Mouse (Mus musculus) activated CD4-positive, CD25-positive, alpha-beta regulatory T cell, adult 4 months (primary cell): ENCODE results near the gene Fam78a. TPM values are rescaled to one million over a fixed set of nuclear protein-coding genes. Genes with fewer than 3 reads are reported as not detected.

Experiments used
- ATAC-seq: one replicate; pipeline ENCODE4 v1.8.0; 2017
- polyA plus RNA-seq, 2 experiments: library from polyadenylated mRNA; unstranded; fragments of 100-300 nt; shearing (Covaris generic); gene quantifications; one replicate each; pipeline ENCODE4 v1.2.1; 2017

Fam78a gene
- polyA plus RNA-seq, 2 experiments from 2014 or later, result 23.6 to 27.1 TPM

DNA sequence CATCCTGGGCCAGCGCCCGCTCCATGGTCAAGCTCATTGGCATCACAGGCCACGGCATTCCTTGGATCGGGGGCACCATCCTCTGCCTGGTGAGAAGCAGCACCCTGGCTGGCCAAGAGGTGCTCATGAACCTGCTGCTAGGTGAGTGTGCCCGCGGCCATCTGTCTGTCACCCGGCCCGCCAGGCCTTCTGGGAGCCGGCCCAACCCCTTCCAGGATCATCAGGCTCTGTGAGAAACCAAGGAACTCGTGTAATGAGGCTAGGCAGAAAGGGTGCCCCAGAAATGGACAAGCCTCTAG, 11.4 kb upstream of the Fam78a start:
- no peak for ATAC-seq

DNA sequence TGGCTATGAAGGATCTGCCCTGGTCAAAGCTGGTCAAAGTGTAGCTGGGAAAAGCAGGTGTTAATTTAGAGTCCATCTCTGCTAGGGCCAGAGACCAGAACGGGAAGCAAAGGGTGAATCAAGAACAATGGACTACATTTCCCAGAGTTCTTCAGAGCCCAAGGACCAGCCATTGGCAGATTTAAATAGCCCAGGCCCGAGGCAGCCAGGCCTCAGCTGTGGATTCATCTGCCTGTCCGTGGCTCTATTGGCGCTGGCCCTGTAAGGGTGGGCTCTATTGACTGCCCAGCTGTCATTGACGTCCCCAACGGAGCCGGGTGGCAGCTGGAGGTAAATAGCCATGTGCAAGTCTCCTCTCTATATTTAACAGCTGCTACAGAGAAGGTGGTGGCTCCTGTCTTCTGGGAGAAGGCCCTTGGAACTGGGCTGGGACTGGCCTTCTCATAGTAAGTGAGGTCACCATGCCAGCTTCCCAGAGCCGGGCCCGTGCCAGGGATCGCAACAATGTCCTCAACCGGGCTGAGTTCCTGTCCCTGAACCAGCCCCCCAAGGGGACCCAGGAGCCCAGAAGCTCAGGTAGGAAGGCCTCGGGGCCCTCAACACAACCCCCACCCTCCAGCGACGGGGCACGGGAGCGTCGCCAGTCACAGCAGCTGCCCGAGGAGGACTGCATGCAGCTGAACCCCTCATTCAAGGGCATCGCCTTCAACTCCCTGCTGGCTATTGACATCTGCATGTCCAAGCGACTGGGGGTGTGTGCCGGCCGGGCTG, 10.9 kb upstream of the Fam78a start, which contains the start of gene Plpp7:
Plpp7 (plus strand) TSS at position 178 of the 771 bp plus-strand sequence.
- no peak for ATAC-seq

DNA sequence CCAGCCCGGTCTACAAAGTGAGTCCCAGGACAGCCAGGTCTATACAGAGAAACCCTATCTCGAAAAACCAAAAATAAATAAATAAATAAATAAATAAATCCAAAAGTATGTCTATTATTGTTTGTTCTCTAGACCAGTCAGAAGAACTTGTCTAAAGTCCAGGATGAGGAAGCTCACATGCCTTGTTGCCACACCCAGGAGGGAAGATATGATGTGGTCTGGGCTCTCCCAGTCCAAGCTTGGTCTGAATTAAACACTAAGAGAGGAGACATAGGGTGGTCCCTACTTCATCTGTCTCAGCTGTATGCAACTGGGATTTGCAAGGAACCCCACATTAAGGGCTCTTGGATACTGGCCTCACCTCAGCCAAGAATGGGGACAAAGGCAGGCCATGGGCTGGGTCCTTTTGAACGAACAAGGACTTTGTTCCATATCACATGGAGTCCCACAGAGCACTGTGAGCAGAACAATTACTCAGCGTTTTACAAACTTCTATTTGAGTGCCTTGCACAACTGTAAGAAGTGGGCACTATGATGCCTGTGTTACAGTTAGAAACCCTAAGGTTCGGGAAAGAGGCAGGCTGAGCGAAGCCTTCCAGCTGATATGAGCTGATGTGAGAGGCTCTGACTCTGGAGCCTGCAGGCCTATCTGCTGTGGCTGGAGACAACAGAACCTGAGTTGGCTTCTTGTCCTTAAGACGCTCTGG, 9.5 kb upstream of the Fam78a start:
- ATAC-seq, result no peak

DNA sequence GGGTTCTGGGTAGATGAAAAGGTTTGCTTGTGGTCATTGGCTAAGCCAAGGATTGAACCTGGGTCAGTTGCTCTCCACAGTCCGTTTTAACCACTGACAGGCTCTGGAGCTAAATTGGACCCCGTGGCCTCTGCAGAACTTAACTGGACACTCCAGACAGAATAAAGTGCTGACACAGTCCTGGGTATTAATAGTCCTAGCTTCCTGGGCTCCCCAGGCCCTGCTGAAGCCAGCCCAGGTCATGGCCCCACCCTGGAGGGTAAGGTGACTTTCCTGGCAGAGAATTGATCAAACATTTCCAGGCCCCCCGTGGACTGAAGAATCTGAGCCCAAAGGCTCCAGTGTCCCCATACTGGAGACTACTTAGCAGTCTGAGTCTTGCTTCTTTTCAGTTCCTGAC, 7.3 kb upstream of the Fam78a start:
- ATAC-seq, result no peak

DNA sequence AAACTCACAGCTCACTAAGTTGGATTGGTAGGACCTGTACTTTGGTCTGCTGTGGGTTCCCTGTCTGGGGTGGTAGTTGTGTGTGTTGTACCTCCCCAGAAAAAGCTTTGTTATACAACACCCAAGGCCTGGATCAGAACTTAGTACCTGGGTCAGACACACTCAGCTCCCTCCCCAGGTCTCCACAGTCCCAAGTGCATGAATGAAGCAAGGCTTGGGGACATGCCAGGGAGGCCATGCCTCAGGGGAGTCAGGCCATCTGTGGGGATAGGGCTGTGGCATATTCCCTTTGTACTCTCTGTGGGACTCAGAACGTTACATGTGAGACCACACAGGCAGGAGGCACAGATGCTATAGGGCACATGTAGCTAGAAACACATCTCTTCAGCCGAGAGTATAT, 5.5 kb upstream of the Fam78a start:
- ATAC-seq, result no peak

DNA sequence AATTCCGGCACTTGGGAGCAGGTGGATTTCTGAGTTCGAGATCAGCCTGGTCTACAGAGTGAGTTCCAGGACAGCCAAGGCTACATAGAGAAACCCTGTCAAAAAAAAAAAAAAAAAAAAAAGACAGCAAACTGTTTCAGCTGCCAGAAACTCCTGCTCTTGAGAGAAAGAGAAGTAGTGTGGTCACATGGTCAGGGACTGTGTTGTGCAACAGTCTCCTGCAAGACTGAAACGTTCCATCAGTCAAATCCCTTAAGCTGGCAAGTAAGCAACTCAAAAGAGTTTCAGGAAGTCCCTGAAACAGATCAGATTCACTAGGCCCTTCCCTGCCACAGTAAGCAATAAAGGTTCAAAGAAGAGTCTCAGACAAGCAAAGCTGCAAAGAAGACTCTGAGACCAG, 4.9 kb upstream of the Fam78a start:
- ATAC-seq, result no peak

DNA sequence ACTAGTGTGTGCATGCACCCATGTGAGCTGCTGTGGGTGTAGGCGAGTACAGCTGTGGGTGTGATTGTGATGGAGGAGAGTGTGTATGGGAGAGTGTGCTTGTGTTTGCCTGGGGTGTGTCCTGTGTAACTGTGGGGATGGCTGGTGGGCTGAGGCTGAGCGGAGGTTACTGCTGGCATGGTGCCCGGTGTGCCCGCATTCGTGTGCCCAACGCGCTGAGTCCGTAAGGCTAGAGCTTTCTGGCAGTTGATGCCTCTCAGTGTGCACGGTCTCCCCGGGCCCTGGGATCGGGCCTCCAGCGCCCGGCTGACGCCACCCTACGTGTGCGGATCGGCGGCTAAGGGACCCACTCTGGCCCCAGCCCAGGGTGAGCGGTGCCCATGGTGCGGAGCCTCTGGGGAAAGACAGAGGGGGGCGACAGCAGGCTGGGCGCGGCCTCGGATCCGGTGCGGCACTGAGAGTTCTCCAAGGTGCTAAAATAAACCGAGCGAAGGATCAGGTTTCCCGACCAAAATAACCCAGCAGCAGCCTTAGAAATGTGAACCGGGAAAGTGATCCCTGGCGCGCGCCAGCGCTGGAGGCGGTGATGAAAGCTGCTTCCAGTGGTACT, 3.8 kb upstream of the Fam78a start:
- no peak for ATAC-seq

DNA sequence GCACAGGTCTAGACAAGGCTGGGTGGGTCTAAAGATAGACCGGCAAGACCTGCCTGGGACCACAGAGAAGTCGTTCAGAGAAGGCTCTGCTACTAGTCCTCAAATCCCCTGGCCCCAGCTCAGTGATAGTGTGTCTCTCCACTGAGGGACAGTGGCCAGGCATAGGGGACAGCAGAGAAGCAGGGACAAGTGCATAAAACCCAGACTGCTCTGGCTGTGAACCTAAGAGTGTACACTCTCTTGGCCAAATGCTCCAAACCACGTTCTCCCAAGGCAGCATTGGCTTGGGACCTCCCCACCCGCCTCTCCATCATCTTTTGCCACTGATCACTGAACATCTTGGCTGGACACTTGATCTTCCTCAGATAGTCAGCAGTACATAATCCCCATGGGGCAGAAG, 2.9 kb upstream of the Fam78a start:
- no peak for ATAC-seq

DNA sequence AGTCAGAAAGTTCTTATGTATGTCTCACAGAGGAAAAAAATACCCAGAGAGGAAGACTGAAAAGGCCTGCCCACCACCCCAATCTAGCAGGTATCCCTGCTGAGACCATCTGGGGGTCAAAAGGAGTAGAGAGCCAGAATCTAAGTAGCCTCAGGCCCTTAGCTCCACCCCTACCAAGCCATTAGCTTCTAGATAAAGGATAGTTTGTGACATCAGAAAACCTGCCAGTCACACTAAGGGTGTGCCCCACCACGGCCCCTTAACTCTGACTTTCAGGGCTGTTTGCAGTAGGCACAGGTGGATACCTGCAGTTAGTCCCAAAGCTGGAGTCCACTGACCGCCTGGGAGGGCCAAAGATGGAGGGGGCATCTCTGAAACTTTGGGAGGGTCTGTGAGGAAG, 574 bp upstream of the Fam78a start:
- ATAC-seq, result no peak

DNA sequence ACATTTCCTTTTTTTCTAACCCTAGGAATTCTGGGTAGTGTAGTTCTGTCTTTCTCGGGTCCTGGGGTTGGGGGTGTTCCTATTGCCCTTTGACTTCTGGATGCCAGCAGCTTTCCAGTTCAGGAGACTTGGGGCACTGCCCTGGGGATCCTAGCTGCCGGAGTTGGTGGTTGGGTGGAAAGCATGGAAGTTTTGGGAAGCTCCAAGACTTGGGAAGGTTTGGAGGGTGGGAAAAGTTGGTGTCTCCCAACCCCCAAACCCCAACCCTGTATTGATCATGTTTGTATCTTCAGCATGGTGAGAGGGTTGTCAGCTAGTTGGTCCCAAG, 179 bp upstream of the Fam78a start:
- no peak for ATAC-seq

DNA sequence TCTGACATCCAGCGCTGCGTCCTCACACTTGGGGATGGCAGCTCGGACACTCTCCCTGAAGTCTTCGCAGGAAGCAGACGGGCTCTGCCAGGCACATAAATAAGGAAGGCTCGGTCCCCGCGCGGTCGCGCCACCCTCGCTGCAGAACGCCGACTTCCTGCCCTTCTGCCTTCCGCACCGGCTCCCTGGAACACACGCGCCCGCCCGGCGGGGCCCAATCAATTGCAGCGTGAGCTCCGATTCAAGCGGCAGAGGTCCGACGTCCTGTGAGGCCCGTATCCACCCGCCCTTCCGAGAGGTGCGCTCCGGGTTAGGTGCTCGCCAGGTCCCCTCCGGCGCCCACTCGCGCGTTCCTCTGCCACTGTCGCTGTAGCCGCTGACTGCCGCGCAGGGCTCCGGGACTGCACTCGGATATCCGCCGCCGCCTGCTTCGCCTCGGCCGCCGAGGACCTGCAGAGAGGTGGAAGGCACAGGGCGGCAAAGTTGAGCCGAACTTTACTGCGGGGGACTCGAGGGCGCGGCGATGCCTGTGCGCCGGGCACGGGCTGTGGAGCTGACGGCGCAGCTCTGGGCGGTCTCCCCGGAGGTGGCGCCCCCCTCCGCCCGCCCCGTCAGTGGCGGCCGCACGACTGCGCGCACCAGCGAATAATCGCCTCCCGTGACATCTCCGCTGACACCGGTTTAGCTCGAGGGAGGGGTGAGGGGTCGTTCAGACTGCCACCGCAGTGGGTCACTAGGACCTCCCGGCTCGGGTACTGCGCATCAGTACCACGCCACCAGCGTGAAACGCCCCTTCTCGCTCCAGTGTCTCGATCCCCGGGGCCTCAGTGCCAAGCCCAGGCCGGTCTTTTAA, 1.3 kb downstream of the Fam78a start:
- peak; percentile 41 for ATAC-seq

DNA sequence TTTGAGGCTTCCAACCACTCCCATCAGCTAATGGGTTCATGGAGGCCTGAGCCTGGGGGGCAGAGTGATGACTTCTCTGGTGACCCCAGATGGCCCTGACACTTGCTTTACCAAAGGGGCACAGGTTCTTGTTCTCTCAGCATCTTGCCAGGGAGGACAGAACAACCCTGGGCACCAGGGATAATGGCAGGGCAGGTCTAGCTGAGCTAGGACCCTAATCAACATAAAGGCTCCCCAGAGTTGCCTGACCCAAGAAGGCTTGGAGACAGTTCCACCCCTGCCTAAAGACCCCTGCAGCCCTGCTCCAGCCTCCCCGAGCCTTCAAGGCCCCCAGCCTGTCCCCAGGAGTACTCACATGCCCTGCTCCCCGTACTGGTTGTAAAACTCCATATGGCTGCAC, 2.4 kb downstream of the Fam78a start:
- no peak for ATAC-seq

DNA sequence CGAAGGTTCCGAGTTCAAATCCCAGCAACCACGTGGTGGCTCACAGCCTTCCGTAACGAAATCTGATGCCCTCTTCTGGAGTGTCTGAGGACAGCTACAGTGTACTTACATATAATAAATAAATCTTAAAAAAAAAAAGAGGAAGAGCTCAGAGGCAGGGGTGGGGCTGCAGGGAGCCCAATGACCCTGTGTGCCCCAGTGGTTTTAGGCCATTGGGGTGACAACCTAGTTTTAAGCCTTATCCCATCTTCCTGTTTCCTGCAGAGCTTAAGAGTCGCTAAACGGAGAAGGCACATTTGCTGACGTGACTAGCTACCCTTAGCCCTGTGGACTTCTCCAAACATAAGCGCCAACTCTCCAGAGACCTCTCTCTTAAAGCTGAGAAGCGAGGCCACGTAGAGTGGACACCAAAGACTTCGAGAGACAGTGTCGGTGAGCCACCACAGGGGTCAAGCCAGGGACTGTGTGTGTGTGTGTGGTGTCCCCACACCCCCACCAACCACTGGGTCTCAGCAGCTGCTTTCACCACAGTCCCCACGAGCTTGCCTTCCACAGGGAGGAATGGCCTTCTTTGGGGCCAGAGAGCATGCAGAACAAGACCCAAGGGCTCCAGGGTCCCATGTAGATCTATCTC, 3.2 kb downstream of the Fam78a start:
- ATAC-seq, result no peak

DNA sequence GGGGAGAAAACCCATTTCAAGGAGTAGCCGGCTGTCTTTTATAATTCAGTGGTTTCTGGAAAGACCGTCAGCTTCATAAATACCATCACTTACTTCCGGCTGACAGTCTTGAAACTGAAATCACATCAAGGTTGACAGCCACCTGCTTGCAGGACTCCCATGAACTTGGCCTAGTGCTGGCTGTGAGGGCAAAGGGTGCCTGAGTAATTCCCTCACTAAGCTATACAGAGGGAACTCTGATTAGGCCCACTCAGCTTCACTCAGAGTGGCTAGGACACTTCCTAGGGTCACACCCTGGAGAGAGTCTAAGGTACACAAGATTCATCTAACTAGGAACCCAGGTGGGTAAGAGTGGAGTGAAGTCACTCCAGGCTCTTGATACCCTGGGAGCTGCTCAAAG, 4.0 kb downstream of the Fam78a start:
- ATAC-seq, result no peak

DNA sequence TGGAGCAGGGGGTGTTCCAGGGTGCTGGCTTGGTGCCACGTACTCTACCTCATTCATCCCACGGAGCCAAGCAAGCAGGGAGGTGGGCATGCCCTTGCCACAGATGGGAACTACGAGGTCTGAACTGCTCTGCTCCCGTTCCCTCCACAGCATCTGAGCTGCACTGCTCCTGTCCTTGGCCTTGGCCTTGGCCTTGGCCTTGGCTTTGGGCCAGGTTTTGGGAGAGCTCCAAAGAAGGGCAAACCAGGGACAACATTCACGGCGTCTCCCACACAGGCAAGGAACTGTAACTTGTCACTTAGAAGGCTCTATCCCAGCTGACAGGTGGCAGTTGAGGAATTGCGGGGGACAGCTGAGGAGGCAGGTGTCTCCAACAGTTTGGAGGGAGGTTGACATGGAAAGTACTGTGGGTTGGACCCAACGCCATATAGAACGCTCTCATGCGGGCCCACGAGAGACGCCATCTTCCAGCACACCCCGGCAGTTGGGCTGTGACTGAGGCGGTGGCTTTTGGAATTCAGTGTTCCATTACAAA, 5.4 kb downstream of the Fam78a start:
- no peak for ATAC-seq

DNA sequence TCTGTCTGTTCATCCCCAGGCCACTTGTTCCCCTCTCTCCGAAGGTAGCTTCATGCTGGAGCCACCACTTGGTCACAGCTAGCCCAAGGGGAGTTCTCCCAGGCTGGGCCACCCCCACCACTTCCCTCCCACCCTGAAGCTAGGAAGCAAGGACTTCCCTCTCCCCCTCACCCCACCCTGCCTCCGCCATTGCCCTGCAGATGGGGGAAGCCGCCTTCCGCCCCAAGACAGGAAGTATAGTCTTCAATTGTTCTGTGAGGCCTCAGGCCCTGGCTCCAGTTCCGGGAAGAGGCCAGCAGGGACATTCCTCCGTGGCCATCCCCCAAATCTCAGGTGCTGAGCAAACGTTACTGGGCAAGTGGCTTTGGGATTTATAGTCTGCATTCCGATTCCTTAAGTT, 6.1 kb downstream of the Fam78a start:
- peak; percentile 53 for ATAC-seq

DNA sequence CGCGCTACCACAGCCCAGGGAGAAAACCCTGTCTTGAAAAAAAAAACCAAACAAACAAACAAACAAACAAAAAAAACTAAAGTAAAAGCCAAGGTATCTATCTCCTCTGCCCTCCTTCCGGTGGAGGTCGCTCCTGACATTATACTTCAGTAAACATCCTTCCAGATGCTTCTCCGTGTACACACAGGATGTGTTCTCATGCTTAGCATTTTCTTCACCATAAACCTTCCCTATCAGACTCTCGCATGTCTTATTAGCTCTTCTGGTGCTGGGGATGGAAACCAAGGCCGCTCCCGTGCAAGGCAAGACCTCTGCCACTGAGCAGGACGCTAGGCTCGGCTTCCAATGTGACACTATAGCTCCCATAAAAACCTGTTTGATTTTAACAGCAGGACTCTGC, 6.9 kb downstream of the Fam78a start:
- ATAC-seq, result peak; percentile 73

DNA sequence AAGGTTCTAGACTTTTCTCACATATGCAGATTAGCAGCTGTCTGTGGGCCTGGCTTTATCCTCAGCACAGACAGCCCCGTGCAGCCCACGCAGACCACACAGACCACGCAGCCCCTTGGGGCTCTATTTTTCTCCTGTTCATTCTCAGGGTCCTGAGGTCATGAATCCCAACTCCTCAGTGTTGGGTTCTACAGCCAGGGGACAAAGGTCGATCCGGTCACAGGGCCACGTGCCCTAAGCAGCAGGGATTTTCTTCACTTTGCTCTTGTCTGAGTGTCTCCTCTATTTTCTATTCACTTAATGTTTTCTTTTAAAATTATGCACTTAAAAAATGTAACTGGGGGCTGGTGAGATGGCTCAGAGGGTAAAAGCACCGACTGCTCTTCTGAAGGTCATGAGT, 9.3 kb downstream of the Fam78a start:
- ATAC-seq, result no peak

DNA sequence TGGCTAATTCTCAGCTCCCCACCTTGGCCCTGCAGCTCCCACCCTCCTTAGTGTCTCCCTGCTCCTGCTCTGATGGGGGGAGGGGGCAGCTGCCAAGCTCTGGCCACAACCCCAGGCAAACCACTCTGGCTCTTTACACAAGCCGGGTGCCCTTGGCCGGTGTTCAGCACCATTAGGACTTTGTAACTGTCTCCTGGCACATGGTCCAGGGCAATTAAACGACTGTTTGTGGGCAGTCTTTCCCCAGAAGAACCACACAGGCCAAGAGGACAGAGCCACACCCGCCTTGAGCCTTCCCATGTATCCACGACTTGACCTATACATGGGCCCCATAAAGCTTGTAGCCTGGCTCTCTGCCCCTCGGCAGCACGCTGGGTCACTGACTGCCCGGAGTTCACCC, 10.3 kb downstream of the Fam78a start:
- no peak for ATAC-seq

DNA sequence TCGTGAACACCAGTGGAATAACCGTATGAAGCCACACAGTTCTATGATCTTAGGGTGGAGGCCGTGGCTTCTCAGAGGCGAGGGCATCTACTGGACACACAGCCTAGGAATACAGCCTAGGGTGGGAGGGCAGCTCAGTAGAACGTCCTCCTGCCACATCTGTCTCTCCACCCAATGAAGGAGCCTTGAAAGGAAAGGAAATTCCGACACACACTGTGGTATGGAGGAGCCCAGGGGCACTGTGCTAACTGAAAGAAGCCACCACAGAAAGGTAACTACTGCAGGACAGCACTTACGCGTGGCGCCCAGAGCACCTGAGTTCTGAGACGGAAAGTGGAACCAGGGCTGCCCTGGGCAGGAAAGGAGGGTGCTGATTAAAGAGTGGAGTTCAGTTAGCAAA, 13.9 kb downstream of the Fam78a start:
- no peak for ATAC-seq

DNA sequence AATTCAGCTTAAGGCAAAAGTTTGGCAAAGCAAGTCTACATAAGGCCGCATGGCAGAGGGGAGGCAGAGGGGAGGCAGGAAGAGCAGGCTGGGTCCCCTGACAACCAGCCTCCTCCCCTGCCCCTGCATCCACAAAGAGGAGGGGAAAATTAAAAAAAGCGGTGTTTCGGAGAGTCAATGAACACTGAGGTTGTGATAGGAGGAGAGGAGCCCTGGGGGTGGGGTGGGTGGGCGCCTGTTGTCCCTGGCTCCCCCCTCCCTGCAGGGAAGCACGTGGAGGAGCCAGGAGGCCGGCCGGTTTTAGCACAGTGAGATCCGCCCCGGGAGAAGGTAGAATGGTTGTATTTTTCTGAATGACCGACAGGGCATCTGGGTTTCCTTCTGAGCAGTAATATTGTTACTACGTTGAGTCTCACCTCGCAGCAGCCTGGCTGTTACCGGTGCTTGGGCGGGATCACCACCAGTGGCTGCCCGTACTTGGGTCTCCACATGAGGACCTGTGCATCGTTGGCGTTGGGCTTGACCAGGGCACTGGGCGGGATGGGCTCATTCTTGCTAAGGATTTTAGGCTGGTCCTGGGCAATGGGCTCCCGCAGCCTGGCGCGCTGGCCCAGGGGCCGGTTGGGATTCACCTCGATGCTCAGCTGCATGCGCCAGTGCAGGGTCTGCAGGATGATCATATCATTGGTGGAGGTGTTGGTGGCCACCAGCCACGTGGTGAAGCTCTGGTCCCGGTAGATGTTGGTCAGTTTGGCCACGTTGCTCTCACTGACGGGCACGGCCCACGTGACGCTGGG, 15.6 kb downstream of the Fam78a start:
- no peak for ATAC-seq

DNA sequence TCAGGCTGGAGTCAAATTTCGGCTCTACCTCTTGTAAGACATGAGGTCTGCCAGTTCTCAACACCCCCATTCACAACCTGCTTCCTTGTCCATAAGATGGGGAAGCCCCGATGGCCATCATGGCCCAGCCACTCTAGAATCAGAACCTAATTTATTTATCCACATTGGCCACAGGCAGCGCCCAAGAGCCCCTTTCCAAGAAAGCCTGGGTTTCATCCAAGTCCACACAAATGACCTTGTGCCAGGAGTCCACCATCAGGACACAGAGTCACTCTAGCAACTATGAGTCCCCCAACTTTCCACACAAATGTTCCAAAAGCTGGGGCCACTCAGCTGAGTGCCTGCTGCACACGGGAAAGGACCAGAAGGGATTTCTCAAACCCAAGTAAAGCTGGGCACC, 18.7 kb downstream of the Fam78a start:
- ATAC-seq, result no peak
